Mouse (Mus musculus): ENCODE measurements at regions not wholly inside any gene's neighbourhood (a gene's known extent, or its start where the extent isn't known, plus 50 kb on each side); places are given as distances from the start of the nearest gene placed in this dataset.
A peak's percentile ranks its signal among the peaks of the same experiment; 100 is the strongest.

- no peak overlapping the region for H3K4me2 ChIP-seq (ENCODE audit: low read length)
- no peak overlapping the region for H3K9ac ChIP-seq (ENCODE audit: low read length)
- no peak overlapping the region for H3K27ac ChIP-seq (replicated peaks in 1 of 2; ENCODE audit: control insufficient read depth in 1 of 2, insufficient read depth in 1 of 2, low read depth in 2 of 2, low read length in 2 of 2)
- H3K36me3 ChIP-seq (ENCODE audit: control insufficient read depth, insufficient read depth, low read length) = no peaks in the 10 kb centered on the region
- WGBS = 71% methylated on average over 2 of the region's 2 CpGs
- no peak for ATAC-seq (ENCODE audit: insufficient number of reproducible peaks, insufficient read depth, low FRiP score, low read depth)
- H3K4me1 ChIP-seq (ENCODE audit: control insufficient read depth in 2 of 2, insufficient read depth in 2 of 2, low read length in 2 of 2) = no peaks in the 10 kb centered on the region
- H3K27me3 ChIP-seq (ENCODE audit: control insufficient read depth, insufficient read depth, low read length) = no peaks in the 10 kb centered on the region
- no peak overlapping the region for H3K4me3 ChIP-seq (ENCODE audit: control insufficient read depth in 1 of 2, insufficient read depth in 1 of 2, low read depth in 1 of 2, low read length in 2 of 2)
- H3K9me3 ChIP-seq (ENCODE audit: control insufficient read depth, low read length) = no peaks in the 10 kb centered on the region
Measured at GRCm38 (mm10) chr4:39292348-39292845, 157.7 kb upstream of the 1700009N14Rik start.

- no peak overlapping the region for H3K9ac ChIP-seq (ENCODE audit: low read length)
- no peaks in the 10 kb centered on the region for H3K27me3 ChIP-seq (ENCODE audit: control insufficient read depth, insufficient read depth, low read length)
- H3K9me3 ChIP-seq (ENCODE audit: control insufficient read depth, low read length) = no peaks in the 10 kb centered on the region
- H3K4me1 ChIP-seq (ENCODE audit: control insufficient read depth in 2 of 2, insufficient read depth in 2 of 2, low read length in 2 of 2) = no peaks in the 10 kb centered on the region
- no peak overlapping the region for H3K27ac ChIP-seq (replicated peaks in 1 of 2; ENCODE audit: control insufficient read depth in 1 of 2, insufficient read depth in 1 of 2, low read depth in 2 of 2, low read length in 2 of 2)
- H3K36me3 ChIP-seq (ENCODE audit: control insufficient read depth, insufficient read depth, low read length) = no peaks in the 10 kb centered on the region
- H3K4me2 ChIP-seq (ENCODE audit: low read length) = no peak overlapping the region
- 45% methylated on average over 2 of the region's 2 CpGs for WGBS
- ATAC-seq (ENCODE audit: insufficient number of reproducible peaks, insufficient read depth, low FRiP score, low read depth) = no peak
- no peak overlapping the region for H3K4me3 ChIP-seq (ENCODE audit: control insufficient read depth in 1 of 2, insufficient read depth in 1 of 2, low read depth in 1 of 2, low read length in 2 of 2)
Measured at GRCm38 (mm10) chr4:39310131-39310530, 140.0 kb upstream of the 1700009N14Rik start.

- 82% methylated on average over 6 of the region's 6 CpGs for WGBS
- H3K9ac ChIP-seq (ENCODE audit: low read length) = no peak overlapping the region
- no peak overlapping the region for H3K4me2 ChIP-seq (ENCODE audit: low read length)
- no peaks in the 10 kb centered on the region for H3K36me3 ChIP-seq (ENCODE audit: control insufficient read depth, insufficient read depth, low read length)
- no peaks in the 10 kb centered on the region for H3K9me3 ChIP-seq (ENCODE audit: control insufficient read depth, low read length)
- H3K4me3 ChIP-seq (ENCODE audit: control insufficient read depth in 1 of 2, insufficient read depth in 1 of 2, low read depth in 1 of 2, low read length in 2 of 2) = no peak overlapping the region
- ATAC-seq (ENCODE audit: insufficient number of reproducible peaks, insufficient read depth, low FRiP score, low read depth) = no peak
- H3K4me1 ChIP-seq (ENCODE audit: control insufficient read depth in 2 of 2, insufficient read depth in 2 of 2, low read length in 2 of 2) = no peaks in the 10 kb centered on the region
- no peaks in the 10 kb centered on the region for H3K27me3 ChIP-seq (ENCODE audit: control insufficient read depth, insufficient read depth, low read length)
- H3K27ac ChIP-seq (replicated peaks in 1 of 2; ENCODE audit: control insufficient read depth in 1 of 2, insufficient read depth in 1 of 2, low read depth in 2 of 2, low read length in 2 of 2) = no peak overlapping the region
Measured at GRCm38 (mm10) chr4:39344401-39345138, 105.5 kb upstream of the 1700009N14Rik start.

GRCm38 (mm10) chr4:39345139-39345412 is 105.0 kb upstream of the 1700009N14Rik start:
- Histone ChIP-seq H3K9ac (ENCODE audit: low read length) (no peak overlapping the region), H3K4me3 (ENCODE audit: control insufficient read depth in 1 of 2, insufficient read depth in 1 of 2, low read depth in 1 of 2, low read length in 2 of 2) (no peak overlapping the region), H3K36me3 (ENCODE audit: control insufficient read depth, insufficient read depth, low read length) (no peaks in the 10 kb centered on the region), H3K9me3 (ENCODE audit: control insufficient read depth, low read length) (no peaks in the 10 kb centered on the region), H3K27me3 (ENCODE audit: control insufficient read depth, insufficient read depth, low read length) (no peaks in the 10 kb centered on the region), H3K4me1 (ENCODE audit: control insufficient read depth in 2 of 2, insufficient read depth in 2 of 2, low read length in 2 of 2) (no peaks in the 10 kb centered on the region), H3K4me2 (ENCODE audit: low read length) (no peak overlapping the region), H3K27ac (replicated peaks in 1 of 2; ENCODE audit: control insufficient read depth in 1 of 2, insufficient read depth in 1 of 2, low read depth in 2 of 2, low read length in 2 of 2) (no peak overlapping the region)
- ATAC-seq (ENCODE audit: insufficient number of reproducible peaks, insufficient read depth, low FRiP score, low read depth) = no peak
- WGBS = 53% methylated on average over 1 of the region's 1 CpGs

GRCm38 (mm10) chr4:39368159-39368558 is 81.9 kb upstream of the 1700009N14Rik start:
- 76% methylated on average over 3 of the region's 3 CpGs for WGBS
- H3K9ac ChIP-seq (ENCODE audit: low read length) = no peak overlapping the region
- no peak overlapping the region for H3K4me2 ChIP-seq (ENCODE audit: low read length)
- no peaks in the 10 kb centered on the region for H3K36me3 ChIP-seq (ENCODE audit: control insufficient read depth, insufficient read depth, low read length)
- no peaks in the 10 kb centered on the region for H3K9me3 ChIP-seq (ENCODE audit: control insufficient read depth, low read length)
- H3K27ac ChIP-seq (replicated peaks in 1 of 2; ENCODE audit: control insufficient read depth in 1 of 2, insufficient read depth in 1 of 2, low read depth in 2 of 2, low read length in 2 of 2) = no peak overlapping the region
- ATAC-seq (ENCODE audit: insufficient number of reproducible peaks, insufficient read depth, low FRiP score, low read depth) = no peak
- H3K4me3 ChIP-seq (ENCODE audit: control insufficient read depth in 1 of 2, insufficient read depth in 1 of 2, low read depth in 1 of 2, low read length in 2 of 2) = no peak overlapping the region
- H3K27me3 ChIP-seq (ENCODE audit: control insufficient read depth, insufficient read depth, low read length) = no peaks in the 10 kb centered on the region
- H3K4me1 ChIP-seq (ENCODE audit: control insufficient read depth in 2 of 2, insufficient read depth in 2 of 2, low read length in 2 of 2) = no peaks in the 10 kb centered on the region

- Histone ChIP-seq H3K27ac (replicated peaks in 1 of 2; ENCODE audit: control insufficient read depth in 1 of 2, insufficient read depth in 1 of 2, low read depth in 2 of 2, low read length in 2 of 2) (no peak overlapping the region), H3K27me3 (ENCODE audit: control insufficient read depth, insufficient read depth, low read length) (no peaks in the 10 kb centered on the region), H3K4me3 (ENCODE audit: control insufficient read depth in 1 of 2, insufficient read depth in 1 of 2, low read depth in 1 of 2, low read length in 2 of 2) (no peak overlapping the region), H3K9me3 (ENCODE audit: control insufficient read depth, low read length) (no peaks in the 10 kb centered on the region), H3K36me3 (ENCODE audit: control insufficient read depth, insufficient read depth, low read length) (no peaks in the 10 kb centered on the region), H3K9ac (ENCODE audit: low read length) (no peak overlapping the region), H3K4me1 (ENCODE audit: control insufficient read depth in 2 of 2, insufficient read depth in 2 of 2, low read length in 2 of 2) (no peaks in the 10 kb centered on the region), H3K4me2 (ENCODE audit: low read length) (no peak overlapping the region)
- WGBS = 58% methylated on average over 2 of the region's 2 CpGs
- no peak for ATAC-seq (ENCODE audit: insufficient number of reproducible peaks, insufficient read depth, low FRiP score, low read depth)
Measured at GRCm38 (mm10) chr4:39380771-39381170, 69.3 kb upstream of the 1700009N14Rik start.

- H3K27me3 ChIP-seq (ENCODE audit: control insufficient read depth, insufficient read depth, low read length) = no peaks in the 10 kb centered on the region
- H3K9ac ChIP-seq (ENCODE audit: low read length) = no peak overlapping the region
- no peak overlapping the region for H3K4me3 ChIP-seq (ENCODE audit: control insufficient read depth in 1 of 2, insufficient read depth in 1 of 2, low read depth in 1 of 2, low read length in 2 of 2)
- peaks cover 0 to 16% of the 10 kb centered on the region in 2 experiments; a peak in 3 of 4 replicates for H3K4me1 ChIP-seq (ENCODE audit: control insufficient read depth in 2 of 2, insufficient read depth in 2 of 2, low read length in 2 of 2)
- peak overlapping the region in 1 of 2 experiments; percentile 59; a peak in 1 of 4 replicates for H3K27ac ChIP-seq (replicated peaks in 1 of 2; ENCODE audit: control insufficient read depth in 1 of 2, insufficient read depth in 1 of 2, low read depth in 2 of 2, low read length in 2 of 2)
- H3K36me3 ChIP-seq (ENCODE audit: control insufficient read depth, insufficient read depth, low read length) = no peaks in the 10 kb centered on the region
- peaks cover 12% of the 10 kb centered on the region for H3K9me3 ChIP-seq (ENCODE audit: control insufficient read depth, low read length)
- 7% methylated on average over 3 of the region's 3 CpGs for WGBS
- ATAC-seq (ENCODE audit: insufficient number of reproducible peaks, insufficient read depth, low FRiP score, low read depth) = peak; percentile 90
- peak overlapping the region; percentile 31 for H3K4me2 ChIP-seq (ENCODE audit: low read length)
Measured at GRCm38 (mm10) chr4:39398226-39398625, 51.9 kb upstream of the 1700009N14Rik start.

All from heart, embryonic 14.5 days (tissue).